In genomic region chr2:30094208-30094588, GRCm38 (mm10) we compare ENCODE assay signal across 8 mouse cellular contexts. TPM values are rescaled to one million over a fixed set of nuclear protein-coding genes. Genes with fewer than 3 reads are reported as not detected.
DNase-seq lines count a peak whose midpoint lies in the region; ATAC-seq and TF ChIP-seq lines count a peak whose summit lies in the region.

No protein-coding gene starts in this region.

- peaks cover 50% of the 10 kb centered on the region for H3K36me3 ChIP-seq in forebrain, embryonic 13.5 days (ENCODE audit: poor library complexity, severe bottlenecking)
- H3K36me3 ChIP-seq in liver, embryonic 15.5 days (replicated peaks): peaks cover 17% of the 10 kb centered on the region

- no peaks in the 10 kb centered on the region for H3K9me3 ChIP-seq in forebrain, embryonic 13.5 days (replicated peaks)
- H3K9me3 ChIP-seq in liver, embryonic 15.5 days (replicated peaks): no peaks in the 10 kb centered on the region

- intact Hi-C loops in left cerebral cortex, adult 2 months (cut with DNase I): no loop called here
- intact Hi-C loops in left cerebral cortex, postnatal 10 days (cut with DNase I): no loop called here

- DNase-seq in left cerebral cortex, adult 2 months (ENCODE audit: extremely low spot score in 1 of 2, low spot score in 2 of 2): no peak
- DNase-seq in left cerebral cortex, postnatal 10 days (ENCODE audit: extremely low spot score in 1 of 2, low spot score in 2 of 2): no peak
- DNase-seq in R1 (ENCODE audit: low read depth, low spot score): peak; percentile 67
- no peak for DNase-seq in urinary bladder, postnatal 36 days (ENCODE audit: low spot score in 2 of 2)
- no peak for DNase-seq in adrenal gland, postnatal 25 days
- DNase-seq in yolk sac, embryonic 10.5 days (ENCODE audit: low spot score): no peak

- no peak for TF ChIP-seq CTCF in left cerebral cortex, adult 2 months (IDR thresholded peaks at IDR 0.05)

- no peaks in the 10 kb centered on the region for H3K27me3 ChIP-seq in forebrain, embryonic 13.5 days
- H3K27me3 ChIP-seq in liver, embryonic 15.5 days: no peaks in the 10 kb centered on the region

- H3K4me1 ChIP-seq in forebrain, embryonic 13.5 days: peaks cover 23% of the 10 kb centered on the region
- peaks cover 40% of the 10 kb centered on the region for H3K4me1 ChIP-seq in liver, embryonic 15.5 days (replicated peaks)

- peak overlapping the region; percentile 66 for H3K27ac ChIP-seq in left cerebral cortex, adult 2 months
- no peak overlapping the region for H3K27ac ChIP-seq in forebrain, embryonic 13.5 days
- peak overlapping the region; percentile 72 for H3K27ac ChIP-seq in liver, embryonic 15.5 days (replicated peaks)

- WGBS in forebrain, embryonic 13.5 days: 1% methylated on average over 13 of the region's 13 CpGs
- WGBS in liver, embryonic 15.5 days (ENCODE audit: insufficient replicate concordance): 1% methylated on average over 13 of the region's 13 CpGs

- H3K4me3 ChIP-seq in left cerebral cortex, adult 2 months: peak overlapping the region; percentile 74
- peak overlapping the region; percentile 67 for H3K4me3 ChIP-seq in forebrain, embryonic 13.5 days
- peak overlapping the region; percentile 93 for H3K4me3 ChIP-seq in liver, embryonic 15.5 days (replicated peaks)

- H3K4me2 ChIP-seq in forebrain, embryonic 13.5 days: peak overlapping the region; percentile 83
- H3K4me2 ChIP-seq in liver, embryonic 15.5 days: peak overlapping the region; percentile 90

- 0 out of 2 replicates have a peak, but pooled peaks have one; percentile 11 for ATAC-seq in forebrain, embryonic 13.5 days
- ATAC-seq in liver, embryonic 15.5 days (ENCODE audit: insufficient read depth): no peak; the same call in 1 of the 2 replicates

- peak overlapping the region; percentile 74 for H3K9ac ChIP-seq in forebrain, embryonic 13.5 days
- peak overlapping the region; percentile 56 for H3K9ac ChIP-seq in liver, embryonic 15.5 days

RNA-seq across cellular contexts. Expression of gene Zdhhc12, which starts 0.8 kb away (rescaled TPM):
- total RNA-seq in left cerebral cortex, adult 2 months (2021): 1 to 10 TPM; 5.4 to 7.0 TPM
- 10 to 100 TPM; 16.8 to 20.8 TPM for total RNA-seq in left cerebral cortex, postnatal 10 days (2021)
- 21.0 and 21.2 TPM in 2 replicates for polyA plus RNA-seq in forebrain, embryonic 13.5 days (2015; fragmentation: Nextera tagmentation; extraction: Ambion mirVana)
- 19.3 and 20.6 TPM in 2 replicates for polyA plus RNA-seq in liver, embryonic 15.5 days (2015; fragmentation: Nextera tagmentation; extraction: Ambion mirVana)
- total RNA-seq in adrenal gland, postnatal 25 days (2021): 26.0 and 27.4 TPM in 2 replicates

RNA-seq across cellular contexts. Expression of gene Pkn3, which starts 16.7 kb away (rescaled TPM):
- 1 to 10 TPM; 2.9 to 3.6 TPM for total RNA-seq in left cerebral cortex, adult 2 months (2021)
- total RNA-seq in left cerebral cortex, postnatal 10 days (2021): 1 to 10 TPM; 1.6 TPM
- polyA plus RNA-seq in forebrain, embryonic 13.5 days (2015; fragmentation: Nextera tagmentation; extraction: Ambion mirVana): 5.7 and 6.7 TPM in 2 replicates
- polyA plus RNA-seq in liver, embryonic 15.5 days (2015; fragmentation: Nextera tagmentation; extraction: Ambion mirVana): 2.3 and 2.5 TPM in 2 replicates
- total RNA-seq in adrenal gland, postnatal 25 days (2021): 7.6 and 8.6 TPM in 2 replicates

RNA-seq across cellular contexts. Expression of gene Zer1, which starts 30.2 kb away (rescaled TPM):
- total RNA-seq in left cerebral cortex, adult 2 months (2021): 100 to 1,000 TPM; 163 to 171 TPM
- 100 to 1,000 TPM; 110 to 116 TPM for total RNA-seq in left cerebral cortex, postnatal 10 days (2021)
- 10.5 and 10.9 TPM in 2 replicates for polyA plus RNA-seq in forebrain, embryonic 13.5 days (2015; fragmentation: Nextera tagmentation; extraction: Ambion mirVana)
- 2.4 and 2.5 TPM in 2 replicates for polyA plus RNA-seq in liver, embryonic 15.5 days (2015; fragmentation: Nextera tagmentation; extraction: Ambion mirVana)
- 40.0 and 51.7 TPM in 2 replicates for total RNA-seq in adrenal gland, postnatal 25 days (2021)

RNA-seq across cellular contexts. Expression of gene Set, which starts 37.0 kb away (rescaled TPM):
- 100 to 1,000 TPM; 191 to 192 TPM for total RNA-seq in left cerebral cortex, adult 2 months (2021)
- 100 to 1,000 TPM; 219 to 220 TPM for total RNA-seq in left cerebral cortex, postnatal 10 days (2021)
- 587 and 610 TPM in 2 replicates for polyA plus RNA-seq in forebrain, embryonic 13.5 days (2015; fragmentation: Nextera tagmentation; extraction: Ambion mirVana)
- polyA plus RNA-seq in liver, embryonic 15.5 days (2015; fragmentation: Nextera tagmentation; extraction: Ambion mirVana): 138 and 147 TPM in 2 replicates
- 244 and 253 TPM in 2 replicates for total RNA-seq in adrenal gland, postnatal 25 days (2021)

RNA-seq across cellular contexts. Expression of gene Tbc1d13, which starts 39.3 kb away (rescaled TPM):
- total RNA-seq in left cerebral cortex, adult 2 months (2021): 10 to 100 TPM; 49.6 to 53.3 TPM
- 10 to 100 TPM; 60.4 to 71.5 TPM for total RNA-seq in left cerebral cortex, postnatal 10 days (2021)
- 12.3 and 14.1 TPM in 2 replicates for polyA plus RNA-seq in forebrain, embryonic 13.5 days (2015; fragmentation: Nextera tagmentation; extraction: Ambion mirVana)
- 2.0 and 2.6 TPM in 2 replicates for polyA plus RNA-seq in liver, embryonic 15.5 days (2015; fragmentation: Nextera tagmentation; extraction: Ambion mirVana)
- total RNA-seq in adrenal gland, postnatal 25 days (2021): 54.0 and 71.3 TPM in 2 replicates
